Mouse (Mus musculus): ENCODE measurements around the gene Nfib. TPM values are rescaled to one million over a fixed set of nuclear protein-coding genes. Genes with fewer than 3 reads are reported as not detected.

Nfib gene
- polyA plus RNA-seq, 1 experiment: 44.5 TPM

- Histone ChIP-seq H3K4me1 (ENCODE audit: control insufficient read depth, insufficient read depth, insufficient read length, low read length) (peaks cover 5% of the 10 kb centered on the region; the same call in 1 of the 2 replicates), H3K4me3 (ENCODE audit: insufficient read depth, low read depth, low read length) (no peak overlapping the region), H3K27ac (replicated peaks; ENCODE audit: low read depth, low read length) (no peak overlapping the region)
These were observed 82.4 kb downstream of the Nfib start for GRCm38 (mm10) chr4:82623081-82623538.

GRCm38 (mm10) chr4:82622321-82622836 is 83.2 kb downstream of the Nfib start:
- H3K4me1 ChIP-seq (ENCODE audit: control insufficient read depth, insufficient read depth, insufficient read length, low read length): peaks cover 5% of the 10 kb centered on the region; the same call in 1 of the 2 replicates
- no peak overlapping the region for H3K27ac ChIP-seq (replicated peaks; ENCODE audit: low read depth, low read length)
- no peak overlapping the region for H3K4me3 ChIP-seq (ENCODE audit: insufficient read depth, low read depth, low read length)

- no peak overlapping the region for H3K4me3 ChIP-seq (ENCODE audit: insufficient read depth, low read depth, low read length)
- no peak overlapping the region for H3K27ac ChIP-seq (replicated peaks; ENCODE audit: low read depth, low read length)
- peaks cover 5% of the 10 kb centered on the region; the same call in 1 of the 2 replicates for H3K4me1 ChIP-seq (ENCODE audit: control insufficient read depth, insufficient read depth, insufficient read length, low read length)
These were observed 86.0 kb downstream of the Nfib start for GRCm38 (mm10) chr4:82619539-82619941.

GRCm38 (mm10) chr4:82619003-82619402 is 86.5 kb downstream of the Nfib start:
- H3K4me1 ChIP-seq (ENCODE audit: control insufficient read depth, insufficient read depth, insufficient read length, low read length): peaks cover 5% of the 10 kb centered on the region; the same call in 1 of the 2 replicates
- H3K4me3 ChIP-seq (ENCODE audit: insufficient read depth, low read depth, low read length): no peak overlapping the region
- no peak overlapping the region for H3K27ac ChIP-seq (replicated peaks; ENCODE audit: low read depth, low read length)

GRCm38 (mm10) chr4:82617257-82617656 is 88.3 kb downstream of the Nfib start:
- H3K27ac ChIP-seq (replicated peaks; ENCODE audit: low read depth, low read length): no peak overlapping the region
- peaks cover under 1% of the 10 kb centered on the region; the same call in 1 of the 2 replicates for H3K4me1 ChIP-seq (ENCODE audit: control insufficient read depth, insufficient read depth, insufficient read length, low read length)
- H3K4me3 ChIP-seq (ENCODE audit: insufficient read depth, low read depth, low read length): no peak overlapping the region

GRCm38 (mm10) chr4:82615712-82616111 is 89.8 kb downstream of the Nfib start:
- no peaks in the 10 kb centered on the region for H3K4me1 ChIP-seq (ENCODE audit: control insufficient read depth, insufficient read depth, insufficient read length, low read length)
- no peak overlapping the region for H3K4me3 ChIP-seq (ENCODE audit: insufficient read depth, low read depth, low read length)
- H3K27ac ChIP-seq (replicated peaks; ENCODE audit: low read depth, low read length): no peak overlapping the region

- Histone ChIP-seq H3K4me3 (ENCODE audit: insufficient read depth, low read depth, low read length) (no peak overlapping the region), H3K27ac (replicated peaks; ENCODE audit: low read depth, low read length) (no peak overlapping the region), H3K4me1 (ENCODE audit: control insufficient read depth, insufficient read depth, insufficient read length, low read length) (no peaks in the 10 kb centered on the region)
These were observed 91.1 kb downstream of the Nfib start for GRCm38 (mm10) chr4:82614466-82614805.

- Histone ChIP-seq H3K27ac (replicated peaks; ENCODE audit: low read depth, low read length) (no peak overlapping the region), H3K4me3 (ENCODE audit: insufficient read depth, low read depth, low read length) (0 out of 2 replicates have a peak overlapping the region, but pooled peaks have one; percentile 4)
These were observed 91.7 kb downstream of the Nfib start for GRCm38 (mm10) chr4:82613606-82614465.

GRCm38 (mm10) chr4:82609676-82610075 is 95.9 kb downstream of the Nfib start:
- Histone ChIP-seq H3K4me1 (ENCODE audit: control insufficient read depth, insufficient read depth, insufficient read length, low read length) (no peaks in the 10 kb centered on the region), H3K27ac (replicated peaks; ENCODE audit: low read depth, low read length) (no peak overlapping the region), H3K4me3 (ENCODE audit: insufficient read depth, low read depth, low read length) (no peak overlapping the region)

More at GRCm38 (mm10) chr4:82613606-82614465, 91.7 kb downstream of the Nfib start:
- H3K4me1 ChIP-seq (ENCODE audit: control insufficient read depth, insufficient read depth, insufficient read length, low read length): no peaks in the 10 kb centered on the region

GRCm38 (mm10) chr4:82608768-82609610 is 96.6 kb downstream of the Nfib start:
- Histone ChIP-seq H3K4me3 (ENCODE audit: insufficient read depth, low read depth, low read length) (no peak overlapping the region), H3K27ac (replicated peaks; ENCODE audit: low read depth, low read length) (no peak overlapping the region), H3K4me1 (ENCODE audit: control insufficient read depth, insufficient read depth, insufficient read length, low read length) (no peaks in the 10 kb centered on the region)

GRCm38 (mm10) chr4:82607266-82607665 is 98.3 kb downstream of the Nfib start:
- H3K27ac ChIP-seq (replicated peaks; ENCODE audit: low read depth, low read length): no peak overlapping the region
- H3K4me1 ChIP-seq (ENCODE audit: control insufficient read depth, insufficient read depth, insufficient read length, low read length): no peaks in the 10 kb centered on the region
- no peak overlapping the region for H3K4me3 ChIP-seq (ENCODE audit: insufficient read depth, low read depth, low read length)

- Histone ChIP-seq H3K27ac (replicated peaks; ENCODE audit: low read depth, low read length) (no peak overlapping the region), H3K4me3 (ENCODE audit: insufficient read depth, low read depth, low read length) (no peak overlapping the region), H3K4me1 (ENCODE audit: control insufficient read depth, insufficient read depth, insufficient read length, low read length) (no peaks in the 10 kb centered on the region)
These were observed 99.2 kb downstream of the Nfib start for GRCm38 (mm10) chr4:82606351-82606750.

- Histone ChIP-seq H3K27ac (replicated peaks; ENCODE audit: low read depth, low read length) (no peak overlapping the region), H3K4me3 (ENCODE audit: insufficient read depth, low read depth, low read length) (no peak overlapping the region), H3K4me1 (ENCODE audit: control insufficient read depth, insufficient read depth, insufficient read length, low read length) (no peaks in the 10 kb centered on the region)
These were observed 100.3 kb downstream of the Nfib start for GRCm38 (mm10) chr4:82605034-82605784.

GRCm38 (mm10) chr4:82604501-82604900 is 101.0 kb downstream of the Nfib start:
- H3K4me1 ChIP-seq (ENCODE audit: control insufficient read depth, insufficient read depth, insufficient read length, low read length): no peaks in the 10 kb centered on the region
- no peak overlapping the region for H3K27ac ChIP-seq (replicated peaks; ENCODE audit: low read depth, low read length)
- peak overlapping the region; percentile 16; the same call in 1 of the 2 replicates for H3K4me3 ChIP-seq (ENCODE audit: insufficient read depth, low read depth, low read length)
